Mouse (Mus musculus): ENCODE measurements around the gene Hoxc9. TPM values are rescaled to one million over a fixed set of nuclear protein-coding genes. Genes with fewer than 3 reads are reported as not detected.
A peak's percentile ranks its signal among the peaks of the same experiment; 100 is the strongest.

Hoxc9 gene
- total and polyA plus RNA-seq, 2 experiments from 2014 or later, result not detected

DNA sequence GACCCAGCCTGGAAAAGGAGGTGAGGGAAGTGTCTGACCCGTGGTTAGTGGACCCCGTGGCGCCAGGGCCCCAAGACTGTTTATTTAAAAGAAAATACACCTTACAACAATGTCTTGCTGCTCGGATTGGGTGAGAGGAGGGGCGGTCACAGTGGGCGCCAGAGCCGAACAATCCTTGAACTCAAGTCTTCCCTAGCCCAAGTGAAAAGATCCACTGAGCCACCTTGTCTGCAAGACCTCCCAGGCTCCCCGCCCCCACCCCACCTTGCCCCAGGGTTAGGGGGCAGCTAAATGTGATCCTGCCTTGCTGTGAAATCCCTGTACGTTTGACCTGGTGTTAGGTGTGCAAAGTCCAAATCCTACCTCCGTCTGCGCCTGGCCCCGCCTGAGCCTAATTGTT lies 19.3 kb upstream of the Hoxc9 start:
- Histone ChIP-seq H3K9me3 (ENCODE audit: low read length) (no peaks in the 10 kb centered on the region), H3K4me3 (ENCODE audit: low read depth, low read length) (no peak overlapping the region), H3K36me3 (ENCODE audit: insufficient read depth) (no peaks in the 10 kb centered on the region), H3K27me3 (ENCODE audit: insufficient read depth, low read length) (peaks cover 95% of the 10 kb centered on the region), H3K4me2 (ENCODE audit: low read depth) (no peak overlapping the region), H3K27ac (ENCODE audit: low read depth, low read length) (no peak overlapping the region), H3K4me1 (ENCODE audit: insufficient read depth) (no peaks in the 10 kb centered on the region), H3K9ac (no peak overlapping the region)
- no peak for TF ChIP-seq CTCF (IDR thresholded peaks at IDR 0.05; ENCODE audit: low read depth)
- under 1% methylated on average over 12 of the region's 12 CpGs for WGBS
- ATAC-seq (no peak), DNase-seq (no peak)

DNA sequence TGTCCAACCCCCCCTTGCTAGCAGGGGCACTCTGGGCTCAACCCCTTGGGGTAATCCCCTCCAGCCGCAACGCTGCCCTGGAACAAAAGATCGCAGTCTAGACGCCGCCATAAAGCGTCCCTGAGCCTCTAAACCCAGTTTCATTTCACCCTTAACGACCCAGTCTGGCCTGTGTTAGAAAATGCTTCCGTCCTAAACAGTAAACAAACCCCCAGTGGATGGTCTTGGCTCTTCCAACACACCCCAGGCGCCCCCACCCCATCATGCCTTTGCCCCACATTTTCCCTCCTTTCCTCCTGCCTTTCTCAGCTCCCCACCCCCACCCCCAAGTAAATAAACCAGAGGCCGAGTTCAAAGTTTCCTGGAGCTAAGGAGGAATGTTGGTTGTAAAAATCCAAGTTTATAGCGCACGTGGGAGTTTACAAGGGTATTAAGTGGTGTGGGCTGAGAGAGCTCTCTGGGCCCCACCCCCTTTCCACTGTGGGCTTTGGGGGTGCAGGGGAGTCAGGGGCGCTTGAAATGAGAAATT lies 16.5 kb upstream of the Hoxc9 start:
- no peak overlapping the region for H3K4me3 ChIP-seq (ENCODE audit: low read depth, low read length)
- ATAC-seq, result no peak
- no peaks in the 10 kb centered on the region for H3K36me3 ChIP-seq (ENCODE audit: insufficient read depth)
- no peaks in the 10 kb centered on the region for H3K4me1 ChIP-seq (ENCODE audit: insufficient read depth)
- under 1% methylated on average over 13 of the region's 13 CpGs for WGBS
- DNase-seq, result no peak
- no peak for TF ChIP-seq CTCF (IDR thresholded peaks at IDR 0.05; ENCODE audit: low read depth)
- H3K9ac ChIP-seq, result no peak overlapping the region
- H3K4me2 ChIP-seq (ENCODE audit: low read depth), result no peak overlapping the region
- no peaks in the 10 kb centered on the region for H3K9me3 ChIP-seq (ENCODE audit: low read length)
- peaks cover 96% of the 10 kb centered on the region for H3K27me3 ChIP-seq (ENCODE audit: insufficient read depth, low read length)
- H3K27ac ChIP-seq (ENCODE audit: low read depth, low read length), result no peak overlapping the region

DNA sequence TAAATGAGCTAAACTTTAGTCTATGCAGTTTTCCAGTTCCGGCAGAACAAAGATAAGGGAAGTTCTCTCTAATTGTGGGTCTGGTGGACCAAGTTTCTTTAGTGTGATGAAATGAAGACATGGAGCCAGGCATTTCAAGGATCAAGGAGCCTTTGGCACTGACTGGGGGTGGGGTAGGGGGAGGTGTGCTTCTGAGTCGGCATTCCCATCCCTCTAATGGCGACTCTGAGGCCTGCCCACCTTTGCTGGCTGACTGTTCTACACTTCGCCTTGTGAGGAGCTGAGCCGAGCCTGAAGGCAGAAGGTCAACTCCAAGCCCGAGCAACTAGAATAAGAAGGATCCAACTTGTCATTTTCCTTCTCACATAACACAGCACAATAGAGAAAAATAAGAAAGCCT lies 14.5 kb upstream of the Hoxc9 start:
- WGBS, result 5% methylated on average over 6 of the region's 6 CpGs

DNA sequence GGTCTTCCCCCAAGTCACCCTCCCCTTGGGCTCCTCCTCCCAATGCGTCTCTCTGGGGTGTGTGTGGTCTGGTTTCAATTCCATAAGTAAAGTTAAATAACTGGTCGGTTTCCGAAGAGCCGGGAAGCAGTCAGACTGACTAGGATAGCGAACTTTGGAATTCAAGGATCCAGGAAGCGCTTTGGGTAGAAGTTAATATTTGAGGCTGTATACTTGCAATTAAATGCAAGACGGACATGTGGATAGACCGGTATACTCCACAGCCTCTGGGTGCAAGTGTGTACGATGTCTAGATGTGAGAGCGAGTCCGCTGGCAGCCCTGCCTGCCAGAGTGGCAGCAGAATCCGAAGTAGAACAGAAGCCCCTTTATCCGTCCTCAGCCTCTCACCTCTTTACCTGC lies 13.7 kb upstream of the Hoxc9 start:
- Histone ChIP-seq H3K4me3 (ENCODE audit: low read depth, low read length) (no peak overlapping the region), H3K4me2 (ENCODE audit: low read depth) (no peak overlapping the region), H3K27ac (ENCODE audit: low read depth, low read length) (no peak overlapping the region), H3K36me3 (ENCODE audit: insufficient read depth) (no peaks in the 10 kb centered on the region), H3K9me3 (ENCODE audit: low read length) (no peaks in the 10 kb centered on the region), H3K9ac (no peak overlapping the region), H3K4me1 (ENCODE audit: insufficient read depth) (no peaks in the 10 kb centered on the region), H3K27me3 (ENCODE audit: insufficient read depth, low read length) (peaks cover 98% of the 10 kb centered on the region)
- under 1% methylated on average over 13 of the region's 13 CpGs for WGBS
- no peak for TF ChIP-seq CTCF (IDR thresholded peaks at IDR 0.05; ENCODE audit: low read depth)
- ATAC-seq (no peak), DNase-seq (peak; percentile 42)

More for the DNA sequence above, 14.5 kb upstream of the Hoxc9 start:
- no peak for TF ChIP-seq CTCF (IDR thresholded peaks at IDR 0.05; ENCODE audit: low read depth)
- H3K27me3 ChIP-seq (ENCODE audit: insufficient read depth, low read length), result peaks cover 98% of the 10 kb centered on the region
- no peak overlapping the region for H3K9ac ChIP-seq
- H3K4me2 ChIP-seq (ENCODE audit: low read depth), result no peak overlapping the region
- H3K4me1 ChIP-seq (ENCODE audit: insufficient read depth), result no peaks in the 10 kb centered on the region
- H3K9me3 ChIP-seq (ENCODE audit: low read length), result no peaks in the 10 kb centered on the region
- no peak overlapping the region for H3K4me3 ChIP-seq (ENCODE audit: low read depth, low read length)
- H3K36me3 ChIP-seq (ENCODE audit: insufficient read depth), result no peaks in the 10 kb centered on the region
- ATAC-seq (no peak), DNase-seq (no peak)
- no peak overlapping the region for H3K27ac ChIP-seq (ENCODE audit: low read depth, low read length)

DNA sequence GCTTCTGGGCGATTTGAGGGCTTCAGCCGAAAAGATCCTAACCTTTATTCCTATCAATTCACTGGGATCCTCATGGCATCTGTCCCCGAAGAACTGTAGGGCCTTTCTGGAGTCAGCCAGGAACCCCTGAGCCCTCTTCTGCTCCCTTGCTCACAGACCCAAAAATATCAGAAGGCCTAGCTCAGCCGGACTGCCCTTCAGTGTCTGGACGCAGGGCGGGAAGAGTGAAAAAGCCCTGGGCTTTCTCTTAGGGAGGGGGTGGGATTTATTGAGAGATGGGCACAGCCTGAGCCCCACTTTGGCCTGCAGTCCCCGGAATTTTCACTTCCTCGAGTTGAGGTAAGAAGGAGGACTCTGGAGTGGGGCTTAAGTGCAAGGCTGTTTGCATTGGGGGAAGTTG lies 13.0 kb upstream of the Hoxc9 start:
- DNase-seq, result no peak
- 1% methylated on average over 8 of the region's 8 CpGs for WGBS
- Histone ChIP-seq H3K4me1 (ENCODE audit: insufficient read depth) (no peaks in the 10 kb centered on the region), H3K36me3 (ENCODE audit: insufficient read depth) (no peaks in the 10 kb centered on the region), H3K4me2 (ENCODE audit: low read depth) (no peak overlapping the region), H3K9me3 (ENCODE audit: low read length) (no peaks in the 10 kb centered on the region), H3K27ac (ENCODE audit: low read depth, low read length) (no peak overlapping the region), H3K9ac (no peak overlapping the region), H3K4me3 (ENCODE audit: low read depth, low read length) (no peak overlapping the region), H3K27me3 (ENCODE audit: insufficient read depth, low read length) (peaks cover 96% of the 10 kb centered on the region)
- TF ChIP-seq CTCF (IDR thresholded peaks at IDR 0.05; ENCODE audit: low read depth), result no peak
- ATAC-seq, result no peak

DNA sequence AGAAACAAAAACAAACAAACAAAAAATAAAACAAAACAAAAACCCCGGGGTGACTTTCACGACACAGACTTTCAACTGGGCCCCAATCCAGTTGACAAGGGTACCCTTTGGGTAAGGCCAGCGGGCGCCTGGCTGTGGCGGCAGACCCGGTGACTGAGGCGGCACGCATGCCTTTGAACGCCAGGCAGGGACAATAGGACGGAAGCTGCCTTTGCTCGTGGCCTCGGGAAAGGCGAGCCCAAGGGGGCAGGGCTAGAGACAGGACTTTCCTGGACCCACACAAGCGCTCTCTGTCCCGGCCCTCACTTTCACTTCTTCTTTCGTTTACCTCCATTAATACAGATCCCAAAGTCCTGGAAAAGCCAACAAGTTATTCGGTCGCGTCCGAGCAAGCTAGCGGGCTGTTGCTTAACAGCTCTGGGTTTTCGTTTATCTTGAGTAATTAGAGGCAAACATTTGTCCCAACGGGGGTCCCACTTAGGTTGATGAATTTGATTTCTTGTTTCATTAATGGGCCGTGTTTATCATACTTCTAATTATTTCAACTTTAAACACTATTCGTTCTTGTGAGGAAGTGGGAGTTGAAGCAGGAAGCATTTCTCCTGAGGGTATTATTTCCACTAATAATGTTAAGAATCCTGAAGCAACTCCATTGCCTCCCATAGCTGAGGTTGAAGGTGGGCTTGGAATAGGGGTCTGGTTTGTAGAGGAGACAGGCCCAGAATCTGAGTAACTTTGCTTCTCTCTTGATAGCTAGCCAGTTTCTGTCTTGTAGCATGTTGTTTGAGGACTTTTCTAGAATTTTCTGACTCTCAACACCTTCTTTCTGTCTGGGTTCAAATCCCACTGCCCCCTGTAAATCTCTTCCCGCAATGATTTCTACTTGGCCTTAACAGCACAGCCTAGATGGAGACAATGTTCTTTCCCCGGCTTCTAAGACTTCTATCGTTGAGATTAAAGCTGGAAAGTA lies 12.3 kb upstream of the Hoxc9 start:
- Histone ChIP-seq H3K27ac (ENCODE audit: low read depth, low read length) (no peak overlapping the region), H3K9me3 (ENCODE audit: low read length) (no peaks in the 10 kb centered on the region), H3K4me2 (ENCODE audit: low read depth) (no peak overlapping the region), H3K36me3 (ENCODE audit: insufficient read depth) (no peaks in the 10 kb centered on the region), H3K4me1 (ENCODE audit: insufficient read depth) (no peaks in the 10 kb centered on the region), H3K27me3 (ENCODE audit: insufficient read depth, low read length) (peaks cover 96% of the 10 kb centered on the region), H3K4me3 (ENCODE audit: low read depth, low read length) (no peak overlapping the region), H3K9ac (no peak overlapping the region)
- DNase-seq (peak; percentile 55), ATAC-seq (no peak)
- WGBS, result 2% methylated on average over 28 of the region's 28 CpGs
- TF ChIP-seq CTCF (IDR thresholded peaks at IDR 0.05; ENCODE audit: low read depth), result no peak

Measured in forebrain, postnatal 0 days (tissue).